Mouse (Mus musculus) liver, embryonic 14.5 days (tissue): ENCODE results near the gene Specc1l. TPM values are rescaled to one million over a fixed set of nuclear protein-coding genes. Genes with fewer than 3 reads are reported as not detected.

Experiments
- ATAC-seq: fragments of 200-750 bp; cut with Nextera tagmentation; 2 replicates; pipeline ENCODE4 v1.8.0; 2017; ENCODE audit warnings: moderate number of reproducible peaks, mild to moderate bottlenecking, moderate library complexity; ENCODE audit not compliant: insufficient read depth
- DNase-seq, 3 experiments: peaks; one replicate each; pipeline ENCODE4 v3.0.0-alpha.2; 2012 to 2013; ENCODE audit warnings: low read depth in 3 of 3, low spot score in 3 of 3
- H3K27ac ChIP-seq: fragments of 300-500 bp; sonication (generic); 2 replicates; pipeline ENCODE4 v1.5.1; 2014; ENCODE audit warnings: moderate library complexity, mild to moderate bottlenecking, control low read depth, inconsistent platforms
- H3K27me3 ChIP-seq: fragments of 300-500 bp; sonication (generic); 2 replicates; pipeline ENCODE4 v1.6.1; 2014; ENCODE audit warnings: mild to moderate bottlenecking, low read length, moderate library complexity; ENCODE audit not compliant: control insufficient read depth, insufficient read depth
- H3K36me3 ChIP-seq: fragments of 300-500 bp; sonication (generic); replicated peaks from 2 replicates; pipeline ENCODE4 v1.6.1; 2014; ENCODE audit warnings: low read depth; ENCODE audit not compliant: control insufficient read depth, insufficient read depth
- H3K4me1 ChIP-seq, 2 experiments: fragments of 200-500 bp in 1 of 2; fragments of 300-500 bp in 1 of 2; sonication (generic) in 1 of 2; replicated peaks; 2 replicates each; pipeline ENCODE4 v1.6.1; 2012 to 2014; ENCODE audit warnings: antibody characterized with exemption in 1 of 2, inconsistent platforms in 1 of 2, low read length in 1 of 2; ENCODE audit not compliant: control insufficient read depth in 2 of 2, insufficient read depth in 2 of 2
- H3K4me2 ChIP-seq: fragments of 300-500 bp; sonication (generic); 2 replicates; pipeline ENCODE4 v1.6.1; 2014; ENCODE audit warnings: low read depth, mild to moderate bottlenecking, control low read depth, moderate library complexity
- H3K4me3 ChIP-seq, 2 experiments: fragments of 200-500 bp in 1 of 2; fragments of 300-500 bp in 1 of 2; sonication (generic) in 1 of 2; 2 replicates each; pipeline ENCODE4 v1.5.1; 2012 to 2014; ENCODE audit warnings: low read depth in 2 of 2, low read length in 2 of 2, mild to moderate bottlenecking in 2 of 2, control low read depth in 1 of 2, inconsistent platforms in 1 of 2, moderate library complexity in 1 of 2; ENCODE audit not compliant: insufficient read depth in 1 of 2
- H3K9ac ChIP-seq: fragments of 300-500 bp; sonication (generic); replicated peaks from 2 replicates; pipeline ENCODE4 v1.6.1; 2014; ENCODE audit warnings: mild to moderate bottlenecking, control low read depth, moderate library complexity
- H3K9me3 ChIP-seq: fragments of 300-500 bp; sonication (generic); 2 replicates; pipeline ENCODE4 v1.6.1; 2016; ENCODE audit warnings: low read length, mixed read lengths; ENCODE audit not compliant: control insufficient read depth
- CTCF ChIP-seq: IDR thresholded peaks from 2 replicates; pipeline ENCODE4 v1.5.1; 2016; ENCODE audit warnings: antibody characterized with exemption, low read depth, control low read depth
- EP300 ChIP-seq: IDR thresholded peaks from 2 replicates; pipeline ENCODE4 v1.6.1; 2016; ENCODE audit warnings: antibody characterized with exemption, low read depth
- WGBS: fragments of 180-500 bp; shearing (Covaris S2); extraction: QIAGEN DNeasy Blood & Tissue Kit; methylation state at CpG from one replicate; pipeline ENCODE4 v1.1.7; 2014; ENCODE audit not compliant: insufficient replicate concordance; 5-methylcytosine and 5-hydroxymethylcytosine counted together
- polyA plus RNA-seq, 2 experiments: library from polyadenylated mRNA; depleted of rRNA in 1 of 2; stranded (reverse) in 1 of 2; unstranded in 1 of 2; fragments of >200 nt; fragmentation: Nextera tagmentation in 1 of 2; extraction: Ambion mirVana in 1 of 2; gene quantifications; 2 replicates each; pipeline versions ENCODE4 v1.2.1 to v1.2.3; 2012 to 2014

Specc1l gene
- polyA plus RNA-seq, 2 experiments = 3.1 to 3.9 TPM

GRCm38 (mm10) chr10:75261268-75261667 lies 49.4 kb downstream of the Specc1l start:
- WGBS = 87% methylated on average over 5 of the region's 5 CpGs
- Histone ChIP-seq H3K27ac (no peak overlapping the region), H3K4me2 (no peak overlapping the region), H3K4me3 (no peak overlapping the region), H3K9ac (no peak overlapping the region), H3K4me1 (no peaks in the 10 kb centered on the region), H3K9me3 (no peaks in the 10 kb centered on the region), H3K27me3 (no peaks in the 10 kb centered on the region), H3K36me3 (peaks cover 18% of the 10 kb centered on the region)
- ATAC-seq (no peak), DNase-seq (no peak)
- TF ChIP-seq CTCF (no peak), EP300 (no peak)

GRCm38 (mm10) chr10:75264993-75265555 lies 53.2 kb downstream of the Specc1l start:
- H3K36me3 ChIP-seq = peaks cover 17% of the 10 kb centered on the region
- no peaks in the 10 kb centered on the region for H3K4me1 ChIP-seq
- no peak overlapping the region for H3K9ac ChIP-seq
- TF ChIP-seq EP300 (no peak), CTCF (no peak)
- no peak for DNase-seq
- H3K9me3 ChIP-seq = no peaks in the 10 kb centered on the region
- ATAC-seq = no peak
- no peak overlapping the region for H3K4me2 ChIP-seq
- H3K27ac ChIP-seq = no peak overlapping the region
- no peak overlapping the region for H3K4me3 ChIP-seq
- no peaks in the 10 kb centered on the region for H3K27me3 ChIP-seq
- 56% methylated on average over 3 of the region's 3 CpGs for WGBS

- DNase-seq (peak in 1 of 3 experiments; percentile 37), ATAC-seq (0 out of 2 replicates have a peak, but pooled peaks have one; percentile 33)
- Histone ChIP-seq H3K4me1 (0 out of 4 replicates have a peak, but pooled peaks cover 0 to 3% of the 10 kb centered on the region in 2 experiments), H3K27me3 (no peaks in the 10 kb centered on the region), H3K9me3 (no peaks in the 10 kb centered on the region), H3K4me2 (no peak overlapping the region), H3K4me3 (no peak overlapping the region), H3K9ac (no peak overlapping the region), H3K27ac (no peak overlapping the region), H3K36me3 (peaks cover 12% of the 10 kb centered on the region)
- 25% methylated on average over 4 of the region's 4 CpGs for WGBS
- TF ChIP-seq CTCF (no peak), EP300 (no peak)
Observed at GRCm38 (mm10) chr10:75273020-75273419, 61.1 kb downstream of the Specc1l start.

GRCm38 (mm10) chr10:75276427-75277013 lies 64.6 kb downstream of the Specc1l start:
- no peak overlapping the region for H3K9ac ChIP-seq
- WGBS = 74% methylated on average over 12 of the region's 12 CpGs
- no peak for TF ChIP-seq CTCF
- no peak for TF ChIP-seq EP300
- DNase-seq = no peak
- no peak for ATAC-seq
- H3K36me3 ChIP-seq = peaks cover 12% of the 10 kb centered on the region
- H3K4me1 ChIP-seq = 0 out of 4 replicates have a peak, but pooled peaks cover 0 to 3% of the 10 kb centered on the region in 2 experiments
- no peak overlapping the region for H3K4me3 ChIP-seq
- no peaks in the 10 kb centered on the region for H3K9me3 ChIP-seq
- no peaks in the 10 kb centered on the region for H3K27me3 ChIP-seq
- H3K4me2 ChIP-seq = no peak overlapping the region
- no peak overlapping the region for H3K27ac ChIP-seq

DNA sequence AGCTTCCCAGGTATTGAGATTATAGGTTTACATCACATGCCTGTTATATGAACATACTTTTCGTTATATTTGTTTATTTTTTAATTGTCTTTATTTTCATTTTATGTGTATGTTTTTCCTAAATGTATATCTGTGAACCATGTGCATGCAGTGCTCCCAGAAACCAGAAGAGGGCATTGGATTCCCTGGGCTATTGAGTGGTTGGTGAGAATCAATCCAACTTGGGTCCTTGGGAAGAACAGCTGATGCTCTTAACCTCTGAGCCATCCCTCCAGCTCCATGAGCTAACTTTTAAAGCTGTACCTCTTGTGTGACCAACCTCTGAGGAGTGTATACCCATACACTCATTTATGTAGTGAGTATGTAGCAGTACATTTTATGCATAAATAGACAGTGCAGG lies 65.6 kb downstream of the Specc1l start:
- DNase-seq = no peak
- H3K4me3 ChIP-seq = no peak overlapping the region

More for the DNA sequence above, 65.6 kb downstream of the Specc1l start:
- no peak overlapping the region for H3K27ac ChIP-seq
- no peaks in the 10 kb centered on the region for H3K27me3 ChIP-seq
- TF ChIP-seq CTCF (peak; percentile 50), EP300 (no peak)
- H3K9ac ChIP-seq = no peak overlapping the region
- no peak overlapping the region for H3K4me2 ChIP-seq
- H3K4me1 ChIP-seq = 0 out of 4 replicates have a peak, but pooled peaks cover 0 to 3% of the 10 kb centered on the region in 2 experiments
- H3K36me3 ChIP-seq = peaks cover 12% of the 10 kb centered on the region
- no peak for ATAC-seq
- 64% methylated on average over 1 of the region's 1 CpGs for WGBS
- no peaks in the 10 kb centered on the region for H3K9me3 ChIP-seq
